Mouse (Mus musculus): ENCODE data around the gene Sema4d. TPM values are rescaled to one million over a fixed set of nuclear protein-coding genes. Genes with fewer than 3 reads are reported as not detected.
A peak's percentile ranks its signal among the peaks of the same experiment; 100 is the strongest.

Gene Sema4d
- polyA plus RNA-seq, 1 experiment from 2014 or later: 15.1 TPM

DNA sequence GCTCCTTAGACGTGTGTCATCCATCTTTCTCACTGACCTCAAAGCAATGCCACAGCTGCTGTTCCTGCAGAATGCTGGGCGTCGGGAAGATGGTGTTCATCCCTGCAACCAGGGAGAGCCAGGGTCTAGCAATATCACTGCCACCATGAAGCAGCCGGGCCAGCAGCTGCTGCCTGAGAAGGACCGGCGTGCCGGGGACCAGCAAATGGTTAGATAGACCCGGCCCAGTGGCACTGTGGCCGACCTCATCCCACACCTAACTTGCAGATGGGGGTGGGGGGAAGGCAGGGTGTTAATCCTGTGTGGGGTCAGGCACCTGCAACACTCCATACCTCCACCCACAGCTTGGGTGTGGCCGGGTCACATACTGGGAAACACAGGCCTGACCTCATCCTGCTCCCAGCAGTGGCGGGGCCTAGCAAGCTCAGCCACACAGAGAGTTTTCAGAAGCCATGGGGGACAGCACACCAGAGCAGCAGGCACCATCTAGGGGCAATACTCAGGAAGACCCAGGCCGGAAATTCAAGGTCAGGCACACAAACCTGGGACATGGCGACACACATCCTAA is 38.9 kb downstream of the Sema4d start:
- no peaks in the 10 kb centered on the region for H3K36me3 ChIP-seq (replicated peaks)
- H3K9ac ChIP-seq: no peak overlapping the region
- no peak for ATAC-seq (replicated peaks)
- WGBS: 80% methylated on average over 13 of the region's 13 CpGs
- peaks cover 25% of the 10 kb centered on the region for H3K4me1 ChIP-seq
- H3K4me3 ChIP-seq: no peak overlapping the region
- no peaks in the 10 kb centered on the region for H3K27me3 ChIP-seq (replicated peaks)
- no peak overlapping the region for H3K27ac ChIP-seq
- no peaks in the 10 kb centered on the region for H3K9me3 ChIP-seq
- no peak overlapping the region for H3K4me2 ChIP-seq

DNA sequence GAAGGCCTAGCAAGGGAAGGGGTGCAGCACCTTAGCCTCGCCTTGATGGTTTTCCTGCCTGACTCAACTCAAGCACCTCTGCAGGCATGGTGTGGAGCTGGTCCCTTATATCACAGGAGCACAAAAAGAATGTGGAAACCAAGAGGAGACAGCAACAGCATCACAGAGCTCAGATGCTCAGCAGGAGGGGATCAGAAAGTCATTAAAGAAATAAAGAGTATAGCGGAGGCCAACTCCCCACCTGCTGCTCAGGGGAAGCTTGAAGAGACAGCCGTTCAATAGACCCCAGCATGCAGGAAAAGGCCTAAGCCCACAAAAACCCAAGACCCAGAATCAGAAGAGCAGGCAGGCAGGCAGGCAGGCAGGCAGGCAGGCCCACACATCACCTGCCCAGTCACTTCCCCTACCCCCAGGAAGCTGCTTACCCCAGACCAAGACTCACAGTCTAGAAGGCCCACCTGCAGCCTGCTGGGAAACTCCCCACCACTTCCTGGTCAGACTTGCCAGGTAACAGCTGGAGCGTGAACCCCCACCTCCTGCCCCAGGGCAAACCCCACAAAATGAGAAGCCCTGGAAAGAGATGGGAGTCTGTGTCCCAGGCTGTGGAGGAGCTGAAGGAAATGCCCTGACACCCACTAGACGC is 39.6 kb downstream of the Sema4d start:
- Histone ChIP-seq H3K27ac (0 out of 2 replicates have a peak overlapping the region, but pooled peaks have one; percentile 45), H3K4me1 (peaks cover 25% of the 10 kb centered on the region)

DNA sequence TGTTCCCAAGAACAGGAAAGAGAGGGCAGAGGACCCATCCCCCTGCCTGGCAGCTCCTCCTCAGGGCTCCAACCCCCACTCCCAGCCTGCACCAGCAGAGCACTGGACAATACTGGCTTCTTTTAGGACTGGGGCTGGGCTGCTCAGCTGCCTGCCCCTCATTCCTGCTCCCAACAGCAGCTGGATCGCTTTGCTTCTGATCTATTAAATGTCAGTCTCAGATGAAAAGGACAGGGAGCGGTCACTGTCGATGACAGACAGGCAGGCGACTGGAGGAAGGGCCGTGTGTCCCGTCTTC is 40.4 kb downstream of the Sema4d start:
- H3K36me3 ChIP-seq (replicated peaks): no peaks in the 10 kb centered on the region
- no peak overlapping the region for H3K4me2 ChIP-seq
- ATAC-seq (replicated peaks): peak; percentile 48; the same call in 1 of the 2 replicates
- peaks cover 22% of the 10 kb centered on the region for H3K4me1 ChIP-seq
- WGBS: 15% methylated on average over 6 of the region's 6 CpGs
- 0 out of 2 replicates have a peak overlapping the region, but pooled peaks have one; percentile 45 for H3K27ac ChIP-seq
- no peak overlapping the region for H3K9ac ChIP-seq
- H3K9me3 ChIP-seq: no peaks in the 10 kb centered on the region
- H3K4me3 ChIP-seq: no peak overlapping the region
- no peaks in the 10 kb centered on the region for H3K27me3 ChIP-seq (replicated peaks)

More for the DNA sequence above, 39.6 kb downstream of the Sema4d start:
- H3K4me2 ChIP-seq: no peak overlapping the region
- no peak overlapping the region for H3K9ac ChIP-seq
- H3K4me3 ChIP-seq: no peak overlapping the region
- 46% methylated on average over 5 of the region's 5 CpGs for WGBS
- no peaks in the 10 kb centered on the region for H3K36me3 ChIP-seq (replicated peaks)
- H3K9me3 ChIP-seq: no peaks in the 10 kb centered on the region
- 0 out of 2 replicates have a peak, but pooled peaks have one; percentile 1 for ATAC-seq (replicated peaks)
- no peaks in the 10 kb centered on the region for H3K27me3 ChIP-seq (replicated peaks)

DNA sequence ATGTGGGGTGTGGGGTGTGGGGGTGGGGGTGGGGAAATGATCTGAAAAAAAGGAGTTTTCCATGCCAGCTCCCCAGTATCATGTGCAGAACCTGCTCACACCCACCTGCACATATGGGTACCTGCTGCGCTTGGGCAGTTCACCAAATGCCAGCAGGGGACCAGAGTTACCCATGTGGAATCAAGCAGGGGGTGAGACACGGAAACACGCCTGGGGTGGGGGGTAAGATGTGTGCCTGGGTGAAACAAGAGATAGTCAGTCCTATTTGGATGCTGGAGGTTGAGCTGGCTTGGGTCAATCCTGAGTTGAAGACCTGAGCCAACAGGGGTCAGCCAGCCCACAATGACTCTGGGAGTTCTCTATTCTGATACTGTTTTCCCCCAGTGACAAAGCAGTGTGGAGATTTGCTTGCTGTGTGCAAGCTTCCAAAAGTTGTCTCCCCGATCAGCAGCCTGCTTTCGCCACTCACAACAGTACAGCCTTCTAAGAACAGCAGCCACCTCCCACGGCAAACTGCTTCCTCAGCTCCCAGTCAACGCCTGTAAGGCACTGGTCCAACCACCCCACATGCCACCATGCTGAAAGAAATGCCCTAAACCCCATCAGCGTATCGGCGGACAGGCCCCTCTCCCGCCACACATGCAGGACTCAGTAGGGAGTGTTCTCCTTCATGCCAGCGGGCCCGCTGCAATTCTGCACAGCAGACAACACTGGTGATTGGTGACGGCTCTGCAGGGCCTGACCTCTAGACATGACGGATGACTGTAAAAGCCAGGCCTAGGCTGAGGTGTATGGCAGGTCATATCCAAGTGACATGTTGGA is 41.0 kb downstream of the Sema4d start:
- WGBS: 48% methylated on average over 15 of the region's 15 CpGs
- H3K9me3 ChIP-seq: no peaks in the 10 kb centered on the region
- H3K27me3 ChIP-seq (replicated peaks): no peaks in the 10 kb centered on the region
- peaks cover 22% of the 10 kb centered on the region for H3K4me1 ChIP-seq
- H3K27ac ChIP-seq: 0 out of 2 replicates have a peak overlapping the region, but pooled peaks have one; percentile 45
- no peak overlapping the region for H3K4me3 ChIP-seq
- no peak; the same call in 1 of the 2 replicates for ATAC-seq (replicated peaks)
- no peaks in the 10 kb centered on the region for H3K36me3 ChIP-seq (replicated peaks)
- H3K4me2 ChIP-seq: no peak overlapping the region
- no peak overlapping the region for H3K9ac ChIP-seq

DNA sequence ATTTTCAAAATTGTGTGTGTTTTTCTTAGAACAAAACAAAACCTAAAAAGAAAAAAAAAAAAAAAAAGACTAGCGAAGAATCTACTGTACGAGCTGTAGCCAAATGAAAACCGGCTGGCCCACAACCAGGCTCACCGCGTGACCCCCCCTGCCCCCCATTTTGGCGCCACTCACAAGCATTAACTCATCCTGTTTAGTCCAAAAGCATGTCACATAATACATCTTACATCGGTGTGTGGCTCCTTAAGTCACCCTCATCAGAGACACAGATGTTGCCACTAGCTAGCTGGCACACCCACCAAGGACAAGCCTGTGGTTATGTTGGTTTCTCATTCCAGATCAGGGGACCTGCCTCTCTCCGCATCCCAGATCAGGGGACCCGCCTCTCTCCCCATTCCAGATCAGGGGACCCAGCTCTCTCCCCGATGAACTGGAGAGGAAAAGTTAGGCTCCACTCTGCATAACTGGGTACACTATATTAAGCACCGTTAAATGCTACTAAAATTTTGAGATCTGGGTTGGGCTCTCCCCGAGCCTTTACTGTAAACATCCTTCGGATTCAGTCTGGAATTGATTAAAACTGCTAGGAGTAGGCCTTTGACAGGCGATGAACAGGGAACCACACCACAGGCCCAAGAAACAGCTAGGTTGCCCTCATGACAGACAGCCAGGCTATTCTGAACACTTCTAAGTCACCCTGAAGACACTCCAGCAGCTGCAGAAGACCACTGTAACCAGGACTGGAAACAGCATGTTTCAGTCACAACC is 43.8 kb downstream of the Sema4d start:
- Histone ChIP-seq H3K4me3 (no peak overlapping the region), H3K27me3 (replicated peaks) (no peaks in the 10 kb centered on the region), H3K36me3 (replicated peaks) (no peaks in the 10 kb centered on the region), H3K9ac (no peak overlapping the region), H3K9me3 (no peaks in the 10 kb centered on the region), H3K27ac (no peak overlapping the region), H3K4me1 (peaks cover 19% of the 10 kb centered on the region), H3K4me2 (no peak overlapping the region)
- no peak for ATAC-seq (replicated peaks)
- 86% methylated on average over 14 of the region's 14 CpGs for WGBS

DNA sequence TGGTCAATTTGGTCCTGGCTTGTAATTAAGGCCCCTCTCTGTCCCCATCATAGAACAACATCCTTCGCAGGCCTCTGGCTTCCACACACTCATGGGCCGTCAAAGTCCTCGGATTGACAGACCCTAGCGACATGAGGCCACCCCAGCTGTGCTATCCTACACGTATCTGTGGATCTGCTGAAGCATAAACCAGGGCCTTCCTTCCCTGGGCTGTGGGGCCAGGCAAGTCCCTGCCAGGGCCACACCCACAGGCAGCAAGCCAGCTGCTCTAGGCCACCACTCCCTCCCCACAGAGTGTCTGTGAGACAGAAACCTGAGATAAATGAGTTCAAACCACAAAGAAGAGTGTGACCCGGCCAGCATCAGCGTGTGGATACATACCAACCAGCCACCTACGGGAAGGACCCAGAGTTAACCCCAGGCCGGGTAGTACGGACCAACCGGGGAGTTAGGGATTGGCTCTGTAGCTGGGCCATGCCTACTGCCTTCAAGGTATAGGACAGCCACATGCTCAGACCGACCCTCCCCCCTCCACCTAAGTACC is 45.5 kb downstream of the Sema4d start:
- no peaks in the 10 kb centered on the region for H3K36me3 ChIP-seq (replicated peaks)
- H3K4me3 ChIP-seq: no peak overlapping the region
- ATAC-seq (replicated peaks): no peak
- H3K4me1 ChIP-seq: peaks cover 7% of the 10 kb centered on the region
- H3K9me3 ChIP-seq: no peaks in the 10 kb centered on the region
- no peak overlapping the region for H3K4me2 ChIP-seq
- H3K27me3 ChIP-seq (replicated peaks): no peaks in the 10 kb centered on the region
- no peak overlapping the region for H3K9ac ChIP-seq
- H3K27ac ChIP-seq: no peak overlapping the region
- WGBS: 82% methylated on average over 12 of the region's 12 CpGs

DNA sequence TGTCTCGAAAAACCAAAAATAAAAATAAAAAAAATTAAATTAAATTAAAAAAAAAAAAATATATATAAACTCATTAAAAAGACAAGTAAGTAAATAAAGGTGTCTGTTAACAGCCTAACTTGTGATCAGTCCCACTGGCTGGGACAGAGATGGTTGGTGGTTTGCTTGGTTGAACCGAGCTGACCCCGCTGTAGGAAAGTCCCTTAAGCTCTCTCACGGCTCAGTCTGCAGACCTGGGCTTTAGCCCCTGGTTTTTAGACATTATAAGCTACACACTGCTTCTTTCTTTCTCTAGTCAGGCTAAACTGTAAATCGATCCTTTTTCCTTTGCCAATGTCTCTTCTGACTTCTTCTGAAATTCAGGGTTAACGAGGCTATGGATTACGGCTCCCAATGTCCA is 46.5 kb downstream of the Sema4d start:
- Histone ChIP-seq H3K36me3 (replicated peaks) (no peaks in the 10 kb centered on the region), H3K4me1 (no peaks in the 10 kb centered on the region), H3K9ac (no peak overlapping the region), H3K9me3 (no peaks in the 10 kb centered on the region), H3K4me3 (no peak overlapping the region), H3K27me3 (replicated peaks) (no peaks in the 10 kb centered on the region), H3K4me2 (no peak overlapping the region), H3K27ac (no peak overlapping the region)
- no peak for ATAC-seq (replicated peaks)
- 81% methylated on average over 7 of the region's 7 CpGs for WGBS

DNA sequence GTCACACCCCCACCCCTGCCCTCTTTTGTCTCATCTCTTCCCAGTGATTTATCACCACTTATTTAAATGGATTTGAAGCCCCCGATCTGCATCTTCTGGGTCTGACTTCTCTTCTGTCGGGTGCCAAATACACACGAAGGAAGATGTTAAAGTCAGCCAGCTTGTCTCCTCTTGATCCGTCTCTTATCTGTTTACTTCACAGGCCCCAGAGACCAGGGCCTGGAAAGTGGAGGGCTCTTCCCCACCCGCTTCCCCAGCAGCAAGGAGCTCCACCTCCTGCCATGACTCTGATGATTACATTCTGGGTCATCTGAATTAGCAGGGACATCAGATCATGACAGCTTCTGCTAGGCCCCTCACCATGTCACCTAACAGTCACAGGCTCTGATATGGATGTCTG is 47.7 kb downstream of the Sema4d start:
- ATAC-seq (replicated peaks): no peak
- H3K4me3 ChIP-seq: no peak overlapping the region
- no peaks in the 10 kb centered on the region for H3K9me3 ChIP-seq
- H3K27ac ChIP-seq: no peak overlapping the region
- no peaks in the 10 kb centered on the region for H3K36me3 ChIP-seq (replicated peaks)
- H3K4me1 ChIP-seq: no peaks in the 10 kb centered on the region
- 78% methylated on average over 5 of the region's 5 CpGs for WGBS
- H3K4me2 ChIP-seq: no peak overlapping the region
- no peaks in the 10 kb centered on the region for H3K27me3 ChIP-seq (replicated peaks)
- no peak overlapping the region for H3K9ac ChIP-seq

DNA sequence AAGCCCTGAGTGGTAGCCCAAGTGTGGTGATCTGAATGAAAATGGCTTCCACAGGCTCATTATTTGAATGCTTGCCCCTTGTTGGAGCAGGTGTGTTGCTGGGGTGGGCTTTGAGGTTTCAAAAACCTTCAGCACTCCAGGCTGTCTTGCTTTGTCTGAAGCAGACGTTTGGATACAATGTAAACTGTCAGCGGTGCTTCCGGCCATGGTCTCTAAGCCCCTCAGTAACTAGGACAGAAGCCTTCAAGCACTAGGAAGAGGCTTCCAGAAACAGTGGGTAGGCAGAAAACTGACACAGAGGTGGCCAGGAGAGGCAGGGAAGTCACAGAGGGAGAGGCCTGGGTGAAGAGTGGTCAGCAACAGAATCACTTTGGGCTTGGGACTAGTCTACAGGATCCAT is 49.7 kb downstream of the Sema4d start:
- Histone ChIP-seq H3K36me3 (replicated peaks) (no peaks in the 10 kb centered on the region), H3K27me3 (replicated peaks) (no peaks in the 10 kb centered on the region), H3K4me3 (no peak overlapping the region), H3K9ac (no peak overlapping the region), H3K27ac (no peak overlapping the region), H3K4me1 (no peaks in the 10 kb centered on the region), H3K9me3 (no peaks in the 10 kb centered on the region), H3K4me2 (no peak overlapping the region)
- ATAC-seq (replicated peaks): no peak
- WGBS: 59% methylated on average over 3 of the region's 3 CpGs

DNA sequence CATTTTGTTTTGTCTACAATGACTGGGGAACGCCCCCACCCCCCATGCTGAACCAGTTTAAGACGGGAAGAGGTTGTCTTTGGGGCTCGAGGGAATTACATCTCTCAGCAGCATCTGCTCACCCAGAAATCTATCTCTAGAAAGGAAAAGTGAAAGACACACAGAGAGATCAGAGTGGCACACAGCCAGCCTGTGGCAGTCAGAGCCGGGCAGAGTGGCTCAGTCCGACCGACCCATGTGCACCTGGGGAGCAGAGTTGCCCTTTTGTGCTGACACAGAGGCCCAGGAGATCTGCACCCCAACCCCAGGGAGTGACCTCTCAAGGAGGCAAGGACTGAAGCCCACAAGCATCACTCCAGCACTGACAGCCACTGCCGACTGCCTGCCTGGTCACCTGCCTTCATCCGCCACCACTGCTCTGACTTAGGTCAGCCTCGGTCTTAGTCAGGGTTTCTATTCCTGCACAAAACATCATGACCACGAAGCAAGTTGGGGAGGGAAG is 50.9 kb downstream of the Sema4d start:
- Histone ChIP-seq H3K4me2 (no peak overlapping the region), H3K9ac (no peak overlapping the region), H3K4me1 (0 out of 2 replicates have a peak, but pooled peaks cover 3% of the 10 kb centered on the region), H3K27ac (no peak overlapping the region), H3K9me3 (no peaks in the 10 kb centered on the region), H3K36me3 (replicated peaks) (no peaks in the 10 kb centered on the region), H3K27me3 (replicated peaks) (no peaks in the 10 kb centered on the region), H3K4me3 (no peak overlapping the region)
- ATAC-seq (replicated peaks): no peak
- 85% methylated on average over 10 of the region's 10 CpGs for WGBS

DNA sequence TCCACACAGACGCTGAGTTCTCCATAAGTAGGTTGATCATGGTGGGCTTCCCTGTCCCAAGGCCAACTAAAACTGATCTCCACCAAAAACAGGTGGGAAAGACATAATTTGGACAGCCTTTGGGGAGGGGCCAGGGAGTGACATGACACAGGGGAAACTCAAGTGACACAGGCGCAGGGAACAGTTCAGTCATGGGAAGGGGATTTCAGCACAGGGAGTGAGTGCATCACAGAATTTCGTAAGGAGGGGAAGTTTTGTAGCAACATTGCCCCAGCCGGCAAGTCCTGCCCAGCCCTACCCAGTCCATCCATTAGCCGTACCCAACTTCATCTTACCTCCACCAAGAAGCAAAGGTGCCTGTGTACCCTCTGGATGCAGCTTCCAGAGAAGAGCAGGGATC is 52.8 kb downstream of the Sema4d start:
- Histone ChIP-seq H3K27me3 (replicated peaks) (no peaks in the 10 kb centered on the region), H3K27ac (no peak overlapping the region), H3K9ac (no peak overlapping the region), H3K4me3 (no peak overlapping the region), H3K36me3 (replicated peaks) (no peaks in the 10 kb centered on the region), H3K4me1 (0 out of 2 replicates have a peak, but pooled peaks cover 5% of the 10 kb centered on the region), H3K9me3 (no peaks in the 10 kb centered on the region), H3K4me2 (no peak overlapping the region)
- WGBS: 92% methylated on average over 5 of the region's 5 CpGs
- no peak for ATAC-seq (replicated peaks)

DNA sequence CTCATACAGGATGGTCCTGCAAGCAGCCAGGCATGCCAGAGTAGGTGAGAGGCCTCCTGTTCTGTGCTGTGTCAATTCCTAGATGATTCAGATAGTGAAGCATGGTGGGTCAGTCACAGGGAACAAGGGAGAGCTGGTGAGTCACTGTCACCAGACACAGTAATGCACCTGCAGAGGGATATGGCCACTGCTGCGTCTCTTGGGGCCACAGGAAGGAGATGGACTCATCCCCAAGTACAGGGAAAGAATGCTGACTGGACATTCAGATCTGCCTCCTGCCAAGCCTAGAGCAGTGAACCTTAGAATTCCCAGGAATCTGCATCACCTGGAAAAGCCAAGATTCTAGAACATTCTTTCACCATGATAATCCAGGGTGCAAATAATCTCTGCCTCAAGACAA is 53.8 kb downstream of the Sema4d start:
- ATAC-seq (replicated peaks): no peak

More for the DNA sequence above, 53.8 kb downstream of the Sema4d start:
- Histone ChIP-seq H3K9ac (no peak overlapping the region), H3K27me3 (replicated peaks) (no peaks in the 10 kb centered on the region), H3K9me3 (no peaks in the 10 kb centered on the region), H3K36me3 (replicated peaks) (no peaks in the 10 kb centered on the region), H3K4me2 (no peak overlapping the region), H3K27ac (no peak overlapping the region), H3K4me1 (0 out of 2 replicates have a peak, but pooled peaks cover 5% of the 10 kb centered on the region), H3K4me3 (no peak overlapping the region)
- WGBS: 82% methylated on average over 1 of the region's 1 CpGs

All from midbrain, embryonic 15.5 days (tissue).